Mouse (Mus musculus): ENCODE measurements at regions not wholly inside any gene's neighbourhood (a gene's known extent, or its start where the extent isn't known, plus 50 kb on each side); places are given as distances from the start of the nearest gene placed in this dataset.
A peak's percentile ranks its signal among the peaks of the same experiment; 100 is the strongest.

DNA sequence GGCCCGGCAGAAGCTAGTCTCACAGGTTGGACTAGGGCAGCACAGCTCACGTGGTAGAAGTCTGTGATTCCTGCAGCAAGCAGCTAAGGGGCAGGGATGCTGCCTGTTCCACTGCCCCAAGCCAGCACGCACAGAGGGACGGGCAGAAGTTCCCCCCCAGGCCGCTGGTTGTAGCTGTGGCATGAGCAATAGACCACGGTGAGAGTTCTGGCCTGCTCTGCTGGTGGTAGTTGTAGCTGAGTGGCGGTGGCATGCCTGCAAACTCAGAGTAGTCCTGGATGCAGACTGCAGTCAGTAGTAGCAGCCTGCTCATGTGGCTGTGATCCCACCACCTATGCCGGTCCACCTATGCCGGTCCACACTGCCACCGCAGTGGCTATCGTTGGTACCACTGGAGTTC lies 71.5 kb upstream of the Rpl39l start:
- no peaks in the 10 kb centered on the region for H3K27me3 ChIP-seq
- no peaks in the 10 kb centered on the region for H3K36me3 ChIP-seq
- H3K4me3 ChIP-seq: no peak overlapping the region
- H3K4me1 ChIP-seq (replicated peaks): no peaks in the 10 kb centered on the region
- H3K9ac ChIP-seq: no peak overlapping the region
- H3K9me3 ChIP-seq: no peaks in the 10 kb centered on the region
- no peak for ATAC-seq (ENCODE audit: low FRiP score)
- WGBS: 93% methylated on average over 11 of the region's 11 CpGs
- no peak overlapping the region for H3K4me2 ChIP-seq
- H3K27ac ChIP-seq: no peak overlapping the region

DNA sequence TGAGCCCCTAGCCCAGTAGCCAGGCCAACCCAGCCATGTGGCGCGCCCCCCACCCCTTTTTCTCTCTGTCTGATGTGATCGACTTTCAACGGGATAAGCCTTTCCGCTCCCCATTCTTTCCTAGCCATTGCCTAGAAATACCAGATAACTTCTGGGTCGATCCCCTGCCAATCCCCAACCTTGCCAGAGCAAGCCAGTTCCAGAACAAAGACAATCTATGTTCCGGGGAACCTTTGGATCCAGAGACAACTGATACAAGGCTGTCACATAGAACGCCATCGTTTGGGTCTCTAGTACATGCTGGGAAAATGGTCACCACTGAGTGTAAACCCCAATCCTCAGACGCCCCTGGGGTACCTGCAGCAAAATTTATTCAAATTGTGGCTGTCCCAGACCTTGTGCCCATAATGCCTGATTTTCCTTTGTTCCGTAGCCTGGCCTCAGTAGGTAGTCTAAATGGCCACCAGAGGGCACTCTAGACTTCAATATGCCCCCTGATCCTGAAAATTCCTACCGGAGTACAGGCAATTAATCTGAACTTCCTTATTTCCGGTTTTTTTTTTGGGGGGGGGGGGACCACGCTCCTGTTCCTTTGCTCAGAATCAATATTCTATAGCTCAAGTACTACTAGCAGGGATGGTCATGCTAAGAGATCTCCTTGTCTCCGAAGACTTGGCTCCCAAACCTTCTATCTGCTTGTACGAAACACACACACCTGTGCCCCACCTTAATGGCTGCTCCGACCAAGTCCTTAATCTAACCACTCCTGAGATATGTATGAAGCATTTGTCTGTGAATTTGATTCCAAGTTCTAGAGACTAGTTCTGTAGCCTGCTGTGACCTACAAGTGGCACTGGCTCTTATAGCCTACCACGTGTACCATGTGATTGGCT lies 81.3 kb upstream of the Rpl39l start:
- WGBS: 56% methylated on average over 18 of the region's 18 CpGs
- no peak overlapping the region for H3K27ac ChIP-seq
- H3K9ac ChIP-seq: no peak overlapping the region
- 0 out of 2 replicates have a peak, but pooled peaks have one; percentile 49 for ATAC-seq (ENCODE audit: low FRiP score)
- no peaks in the 10 kb centered on the region for H3K9me3 ChIP-seq
- H3K4me1 ChIP-seq (replicated peaks): no peaks in the 10 kb centered on the region
- no peaks in the 10 kb centered on the region for H3K27me3 ChIP-seq
- H3K4me2 ChIP-seq: no peak overlapping the region
- no peak overlapping the region for H3K4me3 ChIP-seq
- no peaks in the 10 kb centered on the region for H3K36me3 ChIP-seq

DNA sequence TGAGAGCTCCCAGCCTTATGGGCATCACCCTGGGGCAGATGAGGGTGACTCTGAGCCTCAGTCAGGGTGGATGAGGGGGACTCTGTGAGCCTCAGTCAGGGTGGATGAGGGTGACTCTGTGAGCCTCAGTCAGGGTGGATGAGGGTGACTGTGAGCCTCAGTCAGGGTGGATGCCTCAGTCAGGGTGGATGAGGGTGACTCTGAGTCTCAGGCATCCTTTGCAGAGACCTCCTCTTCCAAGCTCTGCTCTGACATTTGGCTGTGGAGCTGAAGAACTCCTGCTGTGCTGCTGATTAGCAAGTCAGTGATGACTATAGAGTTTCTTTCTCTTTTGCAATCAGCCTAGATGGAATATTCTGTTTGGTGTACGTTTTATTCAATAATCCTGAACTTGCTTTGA lies 83.7 kb upstream of the Rpl39l start:
- Histone ChIP-seq H3K9me3 (no peaks in the 10 kb centered on the region), H3K4me3 (no peak overlapping the region), H3K9ac (no peak overlapping the region), H3K36me3 (no peaks in the 10 kb centered on the region), H3K27ac (no peak overlapping the region), H3K4me1 (replicated peaks) (no peaks in the 10 kb centered on the region), H3K27me3 (no peaks in the 10 kb centered on the region), H3K4me2 (no peak overlapping the region)
- WGBS: 27% methylated on average over 1 of the region's 1 CpGs
- ATAC-seq (ENCODE audit: low FRiP score): no peak

DNA sequence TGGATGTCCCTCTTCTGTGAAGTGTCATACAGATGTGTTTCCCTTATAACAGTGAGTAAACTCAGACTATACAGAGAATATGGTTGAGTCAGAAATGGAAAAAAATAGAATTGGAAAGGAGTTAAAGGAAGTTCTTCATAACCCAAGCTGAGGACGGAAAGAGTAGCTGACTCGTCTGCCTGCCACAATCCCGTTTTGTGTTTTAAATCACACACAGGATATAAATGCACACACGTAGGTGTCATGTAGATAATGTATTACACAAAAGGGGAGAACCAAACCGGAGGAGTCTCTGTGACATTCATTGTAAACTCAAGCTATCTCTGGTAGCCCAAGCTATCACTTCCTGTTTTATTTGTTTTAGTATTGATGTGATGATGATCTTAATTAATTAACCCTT lies 84.6 kb upstream of the Rpl39l start:
- H3K4me2 ChIP-seq: no peak overlapping the region
- ATAC-seq (ENCODE audit: low FRiP score): no peak
- no peaks in the 10 kb centered on the region for H3K27me3 ChIP-seq
- H3K27ac ChIP-seq: no peak overlapping the region
- no peak overlapping the region for H3K4me3 ChIP-seq
- H3K36me3 ChIP-seq: no peaks in the 10 kb centered on the region
- 87% methylated on average over 5 of the region's 5 CpGs for WGBS
- H3K9me3 ChIP-seq: no peaks in the 10 kb centered on the region
- H3K9ac ChIP-seq: no peak overlapping the region
- H3K4me1 ChIP-seq (replicated peaks): no peaks in the 10 kb centered on the region

DNA sequence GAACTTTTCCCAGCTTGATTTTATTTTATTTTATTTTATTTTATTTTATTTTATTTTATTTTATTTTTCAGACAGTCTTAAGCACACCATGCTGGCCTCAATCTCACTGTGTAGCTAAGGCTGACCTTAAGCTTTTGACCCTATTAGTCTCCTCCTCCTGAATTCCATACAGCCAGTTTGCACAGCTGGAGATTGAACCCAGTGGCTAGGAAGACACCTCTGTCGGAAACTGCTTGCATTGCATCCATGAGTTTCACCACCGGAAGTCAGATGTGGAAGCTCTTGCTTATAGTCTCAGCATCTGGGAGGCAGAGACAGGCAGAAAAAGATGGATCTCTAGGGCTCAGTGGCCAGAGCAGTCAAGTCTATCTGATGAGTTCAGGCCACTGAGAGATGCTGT lies 86.4 kb upstream of the Grin2a start:
- H3K9ac ChIP-seq: no peak overlapping the region
- no peaks in the 10 kb centered on the region for H3K36me3 ChIP-seq
- no peak overlapping the region for H3K27ac ChIP-seq
- H3K4me3 ChIP-seq: no peak overlapping the region
- no peaks in the 10 kb centered on the region for H3K27me3 ChIP-seq
- H3K4me1 ChIP-seq (replicated peaks): no peaks in the 10 kb centered on the region
- no peak for ATAC-seq (ENCODE audit: low FRiP score)
- 52% methylated on average over 2 of the region's 2 CpGs for WGBS
- H3K9me3 ChIP-seq: no peaks in the 10 kb centered on the region
- no peak overlapping the region for H3K4me2 ChIP-seq

DNA sequence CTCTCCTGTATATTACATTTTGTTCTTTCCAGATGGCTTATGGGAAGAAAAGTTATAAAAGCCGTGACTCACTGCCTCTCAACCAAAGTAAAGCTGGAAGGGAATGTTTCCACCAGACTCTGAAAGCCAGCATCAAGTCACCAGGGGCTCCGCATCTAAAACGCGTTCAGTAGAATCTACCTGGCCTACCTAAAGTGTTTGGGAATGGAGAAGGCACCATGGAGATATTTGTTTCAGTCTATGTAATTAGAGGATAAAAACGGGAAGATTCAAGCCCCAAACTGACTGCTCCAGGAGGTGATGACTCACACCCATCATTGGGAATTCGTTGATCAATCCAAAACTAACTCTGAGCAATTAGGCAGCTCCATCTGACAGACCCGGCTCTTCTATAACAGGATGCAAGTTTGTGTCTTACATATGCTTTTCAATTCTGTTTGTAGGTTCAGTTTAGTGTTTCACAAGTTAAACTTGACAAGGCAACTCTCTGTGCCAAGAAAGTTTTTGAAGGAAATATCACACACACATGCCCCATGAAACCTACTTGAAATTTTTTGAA lies 84.8 kb upstream of the Grin2a start:
- ATAC-seq (ENCODE audit: low FRiP score): no peak
- H3K27ac ChIP-seq: no peak overlapping the region
- no peak overlapping the region for H3K4me2 ChIP-seq
- H3K9ac ChIP-seq: no peak overlapping the region
- H3K4me3 ChIP-seq: no peak overlapping the region
- 92% methylated on average over 7 of the region's 7 CpGs for WGBS
- H3K36me3 ChIP-seq: no peaks in the 10 kb centered on the region
- H3K9me3 ChIP-seq: no peaks in the 10 kb centered on the region
- no peaks in the 10 kb centered on the region for H3K27me3 ChIP-seq
- H3K4me1 ChIP-seq (replicated peaks): no peaks in the 10 kb centered on the region

DNA sequence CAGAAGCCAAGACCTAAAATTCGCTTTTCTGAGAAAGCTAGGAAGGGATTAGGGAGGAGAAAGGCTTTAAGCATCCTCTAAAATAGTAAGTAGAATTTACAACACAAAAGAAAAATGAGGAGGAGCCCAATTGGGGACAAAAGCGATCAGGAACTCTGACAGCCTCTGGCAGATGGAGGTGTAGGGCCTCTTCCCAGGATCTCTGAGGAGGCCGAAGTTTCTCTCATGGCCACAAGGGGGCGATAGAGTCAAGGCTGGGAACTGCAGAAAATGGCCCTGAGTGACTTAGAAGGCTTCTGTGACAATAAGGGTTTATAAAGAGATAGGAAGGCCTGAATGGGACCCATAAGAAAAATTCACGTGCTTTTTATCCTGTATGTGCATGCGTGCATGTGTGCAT lies 77.8 kb upstream of the Grin2a start:
- H3K27me3 ChIP-seq: no peaks in the 10 kb centered on the region
- H3K4me1 ChIP-seq (replicated peaks): no peaks in the 10 kb centered on the region
- H3K4me2 ChIP-seq: no peak overlapping the region
- no peak overlapping the region for H3K4me3 ChIP-seq
- no peaks in the 10 kb centered on the region for H3K36me3 ChIP-seq
- no peak overlapping the region for H3K9ac ChIP-seq
- no peaks in the 10 kb centered on the region for H3K9me3 ChIP-seq
- no peak for ATAC-seq (ENCODE audit: low FRiP score)
- no peak overlapping the region for H3K27ac ChIP-seq
- 24% methylated on average over 6 of the region's 6 CpGs for WGBS

DNA sequence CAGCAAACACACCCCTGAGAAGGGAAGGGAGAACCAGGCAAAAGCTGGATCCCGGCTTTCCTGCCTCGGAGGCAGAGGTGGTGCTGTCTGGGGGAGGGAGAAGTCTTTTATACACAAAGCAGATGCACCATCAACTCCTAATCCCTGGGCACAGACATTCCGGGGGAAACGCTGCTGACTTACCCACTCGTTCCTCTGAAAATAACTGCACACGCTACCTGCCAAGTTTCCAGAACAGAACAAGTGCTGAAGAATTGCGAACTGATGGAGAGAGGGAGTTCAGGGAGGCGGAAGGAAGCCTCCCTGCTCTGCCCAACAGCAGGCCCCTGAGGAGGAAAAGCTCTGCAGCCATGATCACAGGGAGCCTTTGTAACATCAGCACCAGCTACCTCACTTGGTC lies 68.1 kb upstream of the Grin2a start:
- Histone ChIP-seq H3K27ac (no peak overlapping the region), H3K27me3 (no peaks in the 10 kb centered on the region), H3K9ac (no peak overlapping the region), H3K4me2 (no peak overlapping the region), H3K4me1 (replicated peaks) (no peaks in the 10 kb centered on the region), H3K36me3 (no peaks in the 10 kb centered on the region), H3K9me3 (no peaks in the 10 kb centered on the region), H3K4me3 (no peak overlapping the region)
- WGBS: 80% methylated on average over 8 of the region's 8 CpGs
- ATAC-seq (ENCODE audit: low FRiP score): no peak

DNA sequence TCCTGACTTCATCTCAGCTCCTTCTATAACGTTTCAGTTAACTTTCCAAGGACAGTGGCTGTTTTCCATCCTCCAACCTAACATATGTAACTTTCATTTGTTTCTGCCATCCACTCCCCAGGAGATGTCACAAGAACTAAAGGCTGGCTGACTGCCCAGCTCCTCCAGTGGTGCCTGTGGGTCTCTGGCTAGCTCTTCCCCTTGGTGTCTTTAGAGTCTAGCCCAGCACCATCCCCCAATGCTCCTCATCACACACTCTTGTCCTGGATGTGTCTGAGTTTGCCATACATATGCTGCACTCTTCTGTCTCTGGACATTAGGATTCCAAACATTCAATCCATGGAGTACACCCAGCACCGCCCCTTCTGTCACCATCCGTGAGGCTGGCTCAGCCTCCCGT lies 62.7 kb upstream of the Grin2a start:
- Histone ChIP-seq H3K4me2 (no peak overlapping the region), H3K9me3 (no peaks in the 10 kb centered on the region), H3K36me3 (no peaks in the 10 kb centered on the region), H3K27me3 (no peaks in the 10 kb centered on the region), H3K27ac (no peak overlapping the region), H3K4me3 (no peak overlapping the region), H3K4me1 (replicated peaks) (no peaks in the 10 kb centered on the region), H3K9ac (no peak overlapping the region)
- WGBS: 71% methylated on average over 4 of the region's 4 CpGs
- no peak for ATAC-seq (ENCODE audit: low FRiP score)
